Mouse (Mus musculus): Measurements from ENCODE around the gene Gm11733. TPM values are rescaled to one million over a fixed set of nuclear protein-coding genes. Genes with fewer than 3 reads are reported as not detected.

The Gm11733 gene
- total and polyA plus RNA-seq, 3 experiments = 0.06 TPM; not detected in 2

GRCm38 (mm10) chr11:117470586-117471195, 13.5 kb upstream of the Gm11733 start:
- no peaks in the 10 kb centered on the region for H3K4me1 ChIP-seq (ENCODE audit: control insufficient read depth in 1 of 2, insufficient read depth in 2 of 2, low read length in 2 of 2)

GRCm38 (mm10) chr11:117471625-117472283, 12.4 kb upstream of the Gm11733 start:
- Histone ChIP-seq H3K9ac (ENCODE audit: control insufficient read depth, low read depth, low read length, poor library complexity, severe bottlenecking) (no peak overlapping the region), H3K4me1 (ENCODE audit: control insufficient read depth in 1 of 2, insufficient read depth in 2 of 2, low read length in 2 of 2) (peaks cover 2% of the 10 kb centered on the region in 2 experiments; a peak in 1 of 4 replicates), H3K36me3 (ENCODE audit: control insufficient read depth in 1 of 2, insufficient read depth in 2 of 2, low read length in 2 of 2) (no peaks in the 10 kb centered on the region), H3K27me3 (ENCODE audit: control insufficient read depth in 1 of 2, insufficient read depth in 2 of 2, low read length in 2 of 2) (peaks cover 1 to 5% of the 10 kb centered on the region in 2 experiments; a peak in 1 of 4 replicates), H3K4me3 (ENCODE audit: control insufficient read depth in 1 of 2, insufficient read depth in 1 of 2, low read depth in 2 of 2, low read length in 2 of 2) (no peak overlapping the region), H3K9me3 (replicated peaks; ENCODE audit: insufficient read depth, low read length) (no peaks in the 10 kb centered on the region), H3K27ac (ENCODE audit: control insufficient read depth, low read depth, low read length) (no peak overlapping the region), H3K79me2 (ENCODE audit: control insufficient read depth, insufficient read depth, low read length, poor library complexity) (no peaks in the 10 kb centered on the region)
- no peak for TF ChIP-seq MYC (IDR thresholded peaks at IDR 0.05; ENCODE audit: low read depth, low read length)
- no peak for TF ChIP-seq ZMIZ1 (IDR thresholded peaks at IDR 0.05; ENCODE audit: low read depth, low read length)
- TF ChIP-seq POLR2A (IDR thresholded peaks at IDR 0.05; ENCODE audit: control insufficient read depth in 1 of 2, insufficient read depth in 1 of 2, low read depth in 1 of 2, low read length in 2 of 2, poor library complexity in 1 of 2) = no peak
- no peak for TF ChIP-seq RAD21 (IDR thresholded peaks at IDR 0.05; ENCODE audit: low read depth, low read length)
- no peak for TF ChIP-seq JUND (IDR thresholded peaks at IDR 0.05; ENCODE audit: low read depth, low read length)
- TF ChIP-seq USF1 (IDR thresholded peaks at IDR 0.05; ENCODE audit: low read depth, low read length) = no peak
- no peak for DNase-seq (ENCODE audit: low read depth, low spot score)

More at GRCm38 (mm10) chr11:117470586-117471195, 13.5 kb upstream of the Gm11733 start:
- Histone ChIP-seq H3K9ac (ENCODE audit: control insufficient read depth, low read depth, low read length, poor library complexity, severe bottlenecking) (no peak overlapping the region), H3K79me2 (ENCODE audit: control insufficient read depth, insufficient read depth, low read length, poor library complexity) (no peaks in the 10 kb centered on the region), H3K27me3 (ENCODE audit: control insufficient read depth in 1 of 2, insufficient read depth in 2 of 2, low read length in 2 of 2) (peaks cover 1 to 5% of the 10 kb centered on the region in 2 experiments; a peak in 1 of 4 replicates), H3K9me3 (replicated peaks; ENCODE audit: insufficient read depth, low read length) (no peaks in the 10 kb centered on the region), H3K36me3 (ENCODE audit: control insufficient read depth in 1 of 2, insufficient read depth in 2 of 2, low read length in 2 of 2) (no peaks in the 10 kb centered on the region), H3K4me3 (ENCODE audit: control insufficient read depth in 1 of 2, insufficient read depth in 1 of 2, low read depth in 2 of 2, low read length in 2 of 2) (no peak overlapping the region), H3K27ac (ENCODE audit: control insufficient read depth, low read depth, low read length) (no peak overlapping the region)
- DNase-seq (ENCODE audit: low read depth, low spot score) = no peak
- no peak for TF ChIP-seq ZMIZ1 (IDR thresholded peaks at IDR 0.05; ENCODE audit: low read depth, low read length)

GRCm38 (mm10) chr11:117472885-117473284, 11.3 kb upstream of the Gm11733 start:
- no peak overlapping the region for H3K27ac ChIP-seq (ENCODE audit: control insufficient read depth, low read depth, low read length)
- H3K4me1 ChIP-seq (ENCODE audit: control insufficient read depth in 1 of 2, insufficient read depth in 2 of 2, low read length in 2 of 2) = peaks cover 2% of the 10 kb centered on the region in 2 experiments; a peak in 1 of 4 replicates
- H3K79me2 ChIP-seq (ENCODE audit: control insufficient read depth, insufficient read depth, low read length, poor library complexity) = no peaks in the 10 kb centered on the region
- H3K36me3 ChIP-seq (ENCODE audit: control insufficient read depth in 1 of 2, insufficient read depth in 2 of 2, low read length in 2 of 2) = no peaks in the 10 kb centered on the region
- TF ChIP-seq USF2 (IDR thresholded peaks at IDR 0.05; ENCODE audit: borderline replicate concordance in 1 of 2, insufficient read depth in 1 of 2, low read depth in 1 of 2, low read length in 2 of 2) (no peak), MAX (IDR thresholded peaks at IDR 0.05; ENCODE audit: low read length) (no peak), NRF1 (IDR thresholded peaks at IDR 0.05; ENCODE audit: insufficient read depth, low read depth, low read length, poor library complexity, severe bottlenecking) (no peak), ZNF384 (IDR thresholded peaks at IDR 0.05; ENCODE audit: low read depth, low read length) (no peak), ETS1 (IDR thresholded peaks at IDR 0.05; ENCODE audit: low read depth, low read length) (no peak), MEF2A (IDR thresholded peaks at IDR 0.05; ENCODE audit: extremely low read depth, insufficient replicate concordance, low read depth, low read length, poor library complexity, severe bottlenecking) (no peak), NELFE (IDR thresholded peaks at IDR 0.05; ENCODE audit: low read depth, low read length) (no peak), POLR2AphosphoS2 (IDR thresholded peaks at IDR 0.05; ENCODE audit: low read length) (no peak), EP300 (IDR thresholded peaks at IDR 0.05; ENCODE audit: low read depth in 1 of 2, low read length in 2 of 2) (no peak), SIN3A (IDR thresholded peaks at IDR 0.05; ENCODE audit: low read length) (no peak), HCFC1 (IDR thresholded peaks at IDR 0.05; ENCODE audit: low read depth, low read length) (no peak), ELF1 (IDR thresholded peaks at IDR 0.05; ENCODE audit: low read depth, low read length) (no peak), E2F4 (IDR thresholded peaks at IDR 0.05; ENCODE audit: borderline replicate concordance, low read depth, low read length) (no peak), RAD21 (IDR thresholded peaks at IDR 0.05; ENCODE audit: low read depth, low read length) (no peak), CTCF (IDR thresholded peaks at IDR 0.05 in 2 of 3, conservative IDR thresholded peaks at IDR 0.05 in 1 of 3; ENCODE audit: control insufficient read depth in 1 of 3, insufficient read depth in 1 of 3, low read depth in 2 of 3, low read length in 3 of 3, poor library complexity in 1 of 3, severe bottlenecking in 1 of 3) (no peak)
- H3K27me3 ChIP-seq (ENCODE audit: control insufficient read depth in 1 of 2, insufficient read depth in 2 of 2, low read length in 2 of 2) = peaks cover 1 to 5% of the 10 kb centered on the region in 2 experiments; a peak in 1 of 4 replicates
- no peak for DNase-seq (ENCODE audit: low read depth, low spot score)
- H3K9me3 ChIP-seq (replicated peaks; ENCODE audit: insufficient read depth, low read length) = no peaks in the 10 kb centered on the region
- H3K4me3 ChIP-seq (ENCODE audit: control insufficient read depth in 1 of 2, insufficient read depth in 1 of 2, low read depth in 2 of 2, low read length in 2 of 2) = no peak overlapping the region
- H3K9ac ChIP-seq (ENCODE audit: control insufficient read depth, low read depth, low read length, poor library complexity, severe bottlenecking) = no peak overlapping the region

Measured in MEL (cell line).